Mouse (Mus musculus): ENCODE results near the gene Usp40.

DNA sequence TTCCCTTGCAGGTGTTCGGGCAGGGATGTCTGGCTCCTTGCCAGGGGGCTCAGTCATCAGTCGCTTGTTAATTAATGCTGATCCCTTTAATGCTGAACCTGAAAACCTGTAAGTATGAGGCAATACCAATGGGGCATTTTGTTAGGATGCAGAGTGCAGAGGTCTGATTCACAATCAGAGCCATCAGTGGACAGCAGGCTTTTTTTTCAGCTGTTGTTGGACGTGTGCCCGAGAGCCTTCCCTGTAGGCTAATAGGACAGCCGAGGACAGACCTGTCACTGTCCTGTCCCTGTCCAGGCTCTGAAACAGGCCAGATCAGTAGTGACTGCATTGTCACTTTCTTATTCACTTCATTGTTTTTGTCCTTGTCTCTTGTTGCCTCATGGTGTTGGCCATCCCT, 78.6 kb downstream of the Usp40 start:
- TF ChIP-seq CTCF (IDR thresholded peaks at IDR 0.05; ENCODE audit: low read depth, low read length): no peak
- no peak for TF ChIP-seq POLR2A (IDR thresholded peaks at IDR 0.05; ENCODE audit: borderline replicate concordance, low read depth, low read length)

Data from bone marrow macrophage, adult 2 months (primary cell).